Mouse (Mus musculus): ENCODE data around the gene Lingo2. TPM values are rescaled to one million over a fixed set of nuclear protein-coding genes. Genes with fewer than 3 reads are reported as not detected.

The Lingo2 gene
- polyA plus RNA-seq (2016; fragmentation: Nextera tagmentation; extraction: Ambion mirVana), result 15.3 and 16.7 TPM in 2 replicates

GRCm38 (mm10) chr4:36951150-36951954 lies at the start of gene Lingo2:
TSS of gene Lingo2 (minus strand) at chr4:36951747.
- Histone ChIP-seq H3K4me2 (replicated peaks) (peak within 1 kb of the TSS; percentile 99), H3K27me3 (replicated peaks) (peaks cover 41% of the 10 kb centered on the region), H3K9me3 (no peaks in the 10 kb centered on the region), H3K27ac (no peak within 1 kb of the TSS), H3K4me1 (peaks cover 2% of the 10 kb centered on the region; the same call in 1 of the 2 replicates), H3K9ac (peak within 1 kb of the TSS; percentile 61), H3K36me3 (no peaks in the 10 kb centered on the region), H3K4me3 (peak within 1 kb of the TSS; percentile 59)
- peak; percentile 45 for ATAC-seq (ENCODE audit: low FRiP score, low read depth)
- under 1% methylated on average over 61 of the region's 61 CpGs for WGBS

DNA sequence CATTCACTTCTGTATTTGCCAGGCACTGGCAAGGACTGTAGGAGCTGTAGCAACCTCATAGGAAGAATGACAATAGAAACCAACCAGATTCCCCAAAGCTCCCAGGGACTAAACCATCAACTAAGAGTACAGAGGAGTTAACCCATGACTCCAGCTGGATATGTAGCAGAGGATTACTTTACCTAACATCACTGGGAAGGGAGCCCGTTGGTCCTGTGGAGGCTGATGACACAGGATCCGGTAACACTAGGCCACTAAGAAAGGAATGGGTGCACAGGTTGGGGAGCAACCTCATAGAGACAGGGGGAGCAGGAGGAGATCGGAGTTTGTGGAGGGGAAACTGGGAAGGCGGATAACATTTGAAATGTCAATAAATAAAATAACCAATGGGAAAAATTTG lies 21.8 kb upstream of the Lingo2 start:
- 94% methylated on average over 4 of the region's 4 CpGs for WGBS
- H3K36me3 ChIP-seq, result no peaks in the 10 kb centered on the region

DNA sequence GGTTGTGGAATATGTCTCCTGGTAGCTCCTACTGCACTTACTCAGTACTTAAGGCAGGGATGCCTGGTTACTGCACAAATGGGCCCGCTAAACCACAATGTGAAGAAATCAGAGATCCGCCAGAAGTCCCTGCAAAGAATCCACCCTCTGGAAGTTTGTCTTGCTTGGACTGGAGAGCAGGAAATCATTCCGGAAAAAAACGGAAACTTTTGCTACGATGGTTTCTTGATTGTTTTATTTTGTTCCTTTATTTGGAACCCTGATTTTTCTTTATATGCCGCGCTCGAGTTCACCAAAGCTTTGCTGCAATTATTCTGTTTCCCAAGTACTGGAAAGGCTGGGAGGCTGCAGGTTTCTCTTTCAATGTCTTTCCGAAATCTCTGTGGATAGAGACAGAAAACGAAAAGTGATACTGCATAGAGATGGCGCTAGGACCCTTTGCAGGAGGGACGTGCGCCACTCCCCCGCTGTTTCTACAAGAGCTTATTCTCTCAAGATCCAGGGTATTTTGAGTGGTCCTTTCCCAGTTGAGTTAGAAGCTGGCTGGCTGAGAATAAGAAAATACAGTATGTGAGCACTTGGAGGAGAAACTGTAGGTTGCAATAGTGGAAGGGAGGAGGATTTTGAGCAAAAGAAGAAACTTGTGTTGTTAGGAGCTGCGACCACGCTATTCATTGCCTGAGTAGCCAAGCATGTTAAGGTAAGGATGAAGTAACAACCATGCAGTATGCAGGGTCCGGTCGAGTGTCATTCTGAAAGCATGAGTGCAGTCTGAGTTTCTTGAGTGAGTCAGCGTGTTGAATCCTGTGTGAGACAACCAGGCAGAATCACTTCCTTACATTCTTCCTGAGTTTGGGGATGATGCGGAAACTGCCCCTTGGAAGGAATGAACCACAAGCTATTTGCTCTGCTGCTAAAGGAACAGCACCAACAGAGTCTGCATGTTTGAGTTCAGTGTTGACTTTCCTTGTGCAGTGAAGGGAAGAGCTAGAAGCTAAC lies 1.2 kb upstream of the Lingo2 start:
- Histone ChIP-seq H3K9me3 (no peaks in the 10 kb centered on the region), H3K4me2 (replicated peaks) (peak overlapping the region; percentile 99), H3K27me3 (replicated peaks) (peaks cover 41% of the 10 kb centered on the region), H3K9ac (no peak overlapping the region), H3K4me3 (peak overlapping the region; percentile 59), H3K4me1 (peaks cover 2% of the 10 kb centered on the region; the same call in 1 of the 2 replicates), H3K36me3 (no peaks in the 10 kb centered on the region), H3K27ac (no peak overlapping the region)
- ATAC-seq (ENCODE audit: low FRiP score, low read depth), result no peak
- 6% methylated on average over 20 of the region's 20 CpGs for WGBS

More for the DNA sequence above, 21.8 kb upstream of the Lingo2 start:
- Histone ChIP-seq H3K27ac (no peak overlapping the region), H3K27me3 (replicated peaks) (no peaks in the 10 kb centered on the region), H3K9me3 (no peaks in the 10 kb centered on the region), H3K4me1 (no peaks in the 10 kb centered on the region), H3K9ac (no peak overlapping the region), H3K4me2 (replicated peaks) (no peak overlapping the region), H3K4me3 (no peak overlapping the region)
- no peak for ATAC-seq (ENCODE audit: low FRiP score, low read depth)

DNA sequence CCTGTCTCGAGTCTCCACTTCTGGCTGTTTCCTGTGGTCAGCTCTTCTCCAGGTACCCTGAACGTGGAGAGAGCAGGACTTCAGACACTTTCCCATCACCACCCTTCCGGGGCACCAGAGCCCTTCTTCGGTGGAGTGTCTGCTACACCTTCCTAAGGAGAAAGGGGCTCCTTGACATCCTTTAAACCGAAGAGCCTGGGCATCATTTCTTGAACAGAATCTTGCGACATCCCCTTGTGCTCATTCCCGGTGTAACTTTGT lies 338 bp upstream of the Lingo2 start:
- Histone ChIP-seq H3K27ac (no peak overlapping the region), H3K36me3 (no peaks in the 10 kb centered on the region), H3K9ac (peak overlapping the region; percentile 61; the same call in 1 of the 2 replicates), H3K4me3 (peak overlapping the region; percentile 59), H3K27me3 (replicated peaks) (peaks cover 41% of the 10 kb centered on the region), H3K4me2 (replicated peaks) (peak overlapping the region; percentile 99), H3K4me1 (peaks cover 2% of the 10 kb centered on the region; the same call in 1 of the 2 replicates), H3K9me3 (no peaks in the 10 kb centered on the region)
- no peak for ATAC-seq (ENCODE audit: low FRiP score, low read depth)
- under 1% methylated on average over 7 of the region's 7 CpGs for WGBS

DNA sequence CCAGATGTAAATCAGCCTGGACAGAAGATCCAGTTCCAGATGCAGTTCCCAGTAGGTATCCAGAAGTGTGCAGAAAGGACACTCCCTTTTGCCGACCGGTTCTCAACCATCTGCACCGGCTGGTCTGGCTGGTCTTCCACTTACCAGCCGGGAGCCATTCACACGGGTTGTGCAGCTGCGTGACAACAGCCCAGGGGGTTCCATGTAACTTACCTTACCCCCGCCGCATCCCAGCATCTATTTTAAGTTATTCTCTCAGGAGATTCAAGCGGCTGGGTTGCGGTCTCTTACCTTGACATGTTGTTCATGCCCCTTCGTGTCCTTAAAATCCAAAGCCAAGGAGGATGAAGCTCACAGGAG lies 777 bp downstream of the Lingo2 start:
- Histone ChIP-seq H3K4me2 (replicated peaks) (peak overlapping the region; percentile 99), H3K27me3 (replicated peaks) (peaks cover 41% of the 10 kb centered on the region), H3K9me3 (no peaks in the 10 kb centered on the region), H3K9ac (peak overlapping the region; percentile 61), H3K36me3 (no peaks in the 10 kb centered on the region), H3K4me3 (peak overlapping the region; percentile 59), H3K4me1 (peaks cover 2% of the 10 kb centered on the region; the same call in 1 of the 2 replicates), H3K27ac (no peak overlapping the region)
- ATAC-seq (ENCODE audit: low FRiP score, low read depth), result peak; percentile 65
- 1% methylated on average over 11 of the region's 11 CpGs for WGBS

DNA sequence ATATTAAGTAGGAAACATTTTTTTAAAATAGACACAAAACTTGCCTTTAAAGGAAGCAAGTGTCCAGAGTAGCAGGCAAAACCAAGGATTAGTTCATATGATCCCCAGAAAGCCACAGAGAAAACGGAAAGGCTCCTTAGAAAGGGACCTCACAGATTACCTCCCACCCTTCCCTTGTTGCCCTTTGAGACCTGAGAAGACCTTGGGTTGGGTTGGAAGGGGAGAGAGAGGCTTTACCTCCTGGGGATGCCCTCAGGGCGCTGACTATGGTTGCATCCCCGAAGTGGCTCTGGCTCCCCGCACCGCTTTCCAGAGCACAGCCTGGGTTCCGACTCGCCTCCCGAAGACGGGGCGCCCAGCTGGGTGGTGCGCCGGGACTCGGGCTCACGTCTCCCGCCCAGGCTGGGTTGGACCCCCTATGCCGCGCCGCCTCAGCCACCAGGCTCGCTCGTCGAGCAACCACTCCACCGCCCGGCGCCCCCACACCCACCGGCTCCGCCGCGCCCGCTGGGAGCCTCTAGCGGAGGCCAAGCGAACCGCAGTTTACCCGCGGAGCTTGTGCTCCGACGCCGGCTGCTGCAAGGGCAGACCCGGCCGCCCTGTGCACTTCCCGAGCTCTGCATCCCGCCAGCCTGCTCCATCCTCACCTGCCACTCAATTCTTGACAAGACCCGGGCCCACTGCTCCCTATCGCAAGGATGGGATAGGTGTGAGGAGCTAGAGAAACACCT lies 1.4 kb downstream of the Lingo2 start:
- peaks cover 2% of the 10 kb centered on the region; the same call in 1 of the 2 replicates for H3K4me1 ChIP-seq
- no peaks in the 10 kb centered on the region for H3K9me3 ChIP-seq
- H3K4me3 ChIP-seq, result peak overlapping the region; percentile 59
- peaks cover 41% of the 10 kb centered on the region for H3K27me3 ChIP-seq (replicated peaks)
- H3K36me3 ChIP-seq, result no peaks in the 10 kb centered on the region
- ATAC-seq (ENCODE audit: low FRiP score, low read depth), result peak; percentile 91
- WGBS, result 1% methylated on average over 43 of the region's 43 CpGs
- peak overlapping the region; percentile 99 for H3K4me2 ChIP-seq (replicated peaks)
- H3K27ac ChIP-seq, result no peak overlapping the region
- peak overlapping the region; percentile 61 for H3K9ac ChIP-seq

DNA sequence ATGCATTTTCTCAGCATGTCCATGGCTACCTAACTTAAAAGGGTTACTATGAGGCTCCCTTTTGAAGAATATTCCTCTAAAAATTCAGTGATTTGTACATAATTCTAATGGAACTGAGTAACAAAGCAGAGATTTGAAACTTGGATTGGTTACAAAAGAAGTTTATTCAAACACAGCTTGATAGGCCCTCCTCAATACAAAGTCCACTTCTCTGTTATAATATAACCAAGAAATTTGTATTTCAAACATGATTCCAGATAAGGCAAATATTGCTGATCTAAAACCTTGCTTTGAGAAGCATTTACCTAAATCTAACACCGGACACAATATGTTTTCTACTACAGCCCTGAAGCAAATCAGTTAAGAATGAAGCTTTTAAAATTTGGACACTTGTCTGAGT lies 60.7 kb downstream of the Lingo2 start:
- Histone ChIP-seq H3K9ac (no peak overlapping the region), H3K4me1 (no peaks in the 10 kb centered on the region), H3K27me3 (replicated peaks) (no peaks in the 10 kb centered on the region), H3K9me3 (no peaks in the 10 kb centered on the region), H3K4me2 (replicated peaks) (no peak overlapping the region), H3K36me3 (no peaks in the 10 kb centered on the region), H3K4me3 (no peak overlapping the region), H3K27ac (no peak overlapping the region)
- 95% methylated on average over 1 of the region's 1 CpGs for WGBS
- no peak for ATAC-seq (ENCODE audit: low FRiP score, low read depth)

GRCm38 (mm10) chr4:36890365-36890764 lies 61.2 kb downstream of the Lingo2 start:
- Histone ChIP-seq H3K9me3 (no peaks in the 10 kb centered on the region), H3K27me3 (replicated peaks) (no peaks in the 10 kb centered on the region), H3K4me2 (replicated peaks) (no peak overlapping the region), H3K27ac (no peak overlapping the region), H3K4me3 (no peak overlapping the region), H3K9ac (no peak overlapping the region), H3K4me1 (no peaks in the 10 kb centered on the region), H3K36me3 (no peaks in the 10 kb centered on the region)
- no peak for ATAC-seq (ENCODE audit: low FRiP score, low read depth)
- WGBS, result 94% methylated on average over 3 of the region's 3 CpGs

DNA sequence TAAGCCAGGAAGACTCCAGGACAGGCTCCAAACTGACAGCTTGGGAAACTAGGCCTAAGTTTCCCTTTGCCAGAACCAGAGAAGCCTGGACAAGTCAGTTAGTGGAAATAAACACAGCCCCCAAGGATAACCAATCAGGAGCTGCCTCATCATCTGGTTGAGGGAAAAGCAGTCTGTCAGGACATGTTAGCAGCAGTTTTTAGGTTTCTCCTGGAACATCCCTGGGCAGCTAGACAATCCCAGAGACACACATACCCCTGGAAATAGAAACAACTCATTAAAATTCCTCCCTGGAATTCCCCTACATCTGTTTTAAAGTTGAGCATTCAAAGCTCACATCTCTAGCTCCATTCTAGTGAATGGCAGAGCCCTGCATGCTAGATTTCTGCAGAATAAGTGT lies 76.8 kb downstream of the Lingo2 start:
- no peak overlapping the region for H3K9ac ChIP-seq
- no peak overlapping the region for H3K4me3 ChIP-seq
- H3K27me3 ChIP-seq (replicated peaks), result no peaks in the 10 kb centered on the region
- H3K4me1 ChIP-seq, result no peaks in the 10 kb centered on the region
- H3K36me3 ChIP-seq, result no peaks in the 10 kb centered on the region
- H3K27ac ChIP-seq, result no peak overlapping the region
- H3K9me3 ChIP-seq, result no peaks in the 10 kb centered on the region
- no peak overlapping the region for H3K4me2 ChIP-seq (replicated peaks)
- no peak for ATAC-seq (ENCODE audit: low FRiP score, low read depth)

- no peak overlapping the region for H3K4me2 ChIP-seq (replicated peaks)
- H3K27ac ChIP-seq, result no peak overlapping the region
- H3K9ac ChIP-seq, result no peak overlapping the region
Measured at GRCm38 (mm10) chr4:36824982-36825381, 126.6 kb downstream of the Lingo2 start.

GRCm38 (mm10) chr4:36821914-36822313 lies 129.6 kb downstream of the Lingo2 start:
- no peak overlapping the region for H3K9ac ChIP-seq
- H3K36me3 ChIP-seq, result no peaks in the 10 kb centered on the region
- no peaks in the 10 kb centered on the region for H3K27me3 ChIP-seq (replicated peaks)
- H3K4me3 ChIP-seq, result no peak overlapping the region
- H3K9me3 ChIP-seq, result no peaks in the 10 kb centered on the region
- no peak overlapping the region for H3K27ac ChIP-seq
- H3K4me2 ChIP-seq (replicated peaks), result no peak overlapping the region
- ATAC-seq (ENCODE audit: low FRiP score, low read depth), result no peak
- no peaks in the 10 kb centered on the region for H3K4me1 ChIP-seq

More at GRCm38 (mm10) chr4:36824982-36825381, 126.6 kb downstream of the Lingo2 start:
- Histone ChIP-seq H3K36me3 (no peaks in the 10 kb centered on the region), H3K4me1 (no peaks in the 10 kb centered on the region), H3K27me3 (replicated peaks) (no peaks in the 10 kb centered on the region), H3K9me3 (no peaks in the 10 kb centered on the region), H3K4me3 (no peak overlapping the region)
- no peak for ATAC-seq (ENCODE audit: low FRiP score, low read depth)

DNA sequence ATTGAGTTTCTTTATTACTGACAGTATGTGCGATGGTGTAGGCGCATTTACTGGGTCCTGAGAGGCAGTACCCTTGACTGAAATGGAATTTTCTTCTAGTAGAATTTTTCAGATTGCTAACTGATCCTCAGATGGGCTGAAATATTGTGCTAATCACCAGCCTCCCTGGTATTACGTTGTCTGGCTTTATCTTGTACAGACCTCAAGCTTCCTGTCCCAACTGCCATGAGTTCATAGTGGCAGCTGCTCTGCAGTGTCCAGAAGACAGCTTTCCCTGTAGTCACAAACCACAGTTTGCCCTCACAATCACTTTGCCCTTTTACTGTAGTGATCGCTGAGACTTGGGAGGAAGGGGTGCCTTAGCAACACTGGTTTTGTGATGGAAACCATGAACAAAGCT lies 176.5 kb downstream of the Lingo2 start:
- Histone ChIP-seq H3K4me2 (replicated peaks) (no peak overlapping the region), H3K27me3 (replicated peaks) (no peaks in the 10 kb centered on the region), H3K36me3 (no peaks in the 10 kb centered on the region), H3K9me3 (no peaks in the 10 kb centered on the region), H3K27ac (no peak overlapping the region), H3K9ac (no peak overlapping the region), H3K4me1 (no peaks in the 10 kb centered on the region), H3K4me3 (0 out of 2 replicates have a peak overlapping the region, but pooled peaks have one; percentile 1)
- WGBS, result 88% methylated on average over 4 of the region's 4 CpGs
- no peak for ATAC-seq (ENCODE audit: low FRiP score, low read depth)

Measured in neural tube, embryonic 12.5 days (tissue).